Comparison of ENCODE assay signal across 14 mouse cellular contexts in the genomic region with DNA sequence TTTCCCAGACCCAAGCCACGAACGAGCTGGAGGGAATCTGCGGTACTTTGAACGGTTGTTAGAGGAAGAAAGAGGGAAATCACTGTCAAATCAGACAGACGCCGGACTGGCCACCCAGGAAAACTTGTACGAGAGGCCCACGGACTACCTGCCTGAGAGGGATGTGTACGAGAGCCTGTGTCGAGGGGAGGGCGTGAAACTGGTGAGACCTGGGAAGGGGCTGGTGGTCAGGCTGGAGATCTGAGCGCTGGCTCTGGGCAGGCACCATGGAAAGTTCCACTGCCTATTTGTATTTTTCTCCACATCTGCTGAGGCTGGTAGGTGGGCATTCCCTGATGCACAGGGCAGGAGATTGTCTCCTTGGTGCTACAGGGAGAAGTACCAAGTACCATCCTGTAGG.
"Had no signal": no experiment of that assay in that cellular context is flagged by ENCODE, and none has a peak within 500 bp of the region (broad histone marks: within the 10 kb centered on the region; RNA-seq: fewer than 3 reads in every experiment).

No protein-coding gene starts in this region.

- H3K4me1 ChIP-seq: midbrain, embryonic 10.5 days; neural tube, embryonic 12.5 days had no signal

- H3K9ac ChIP-seq: liver, embryonic 14.5 days; lung, embryonic 14.5 days; midbrain, embryonic 12.5 days; neural tube, embryonic 12.5 days; stomach, embryonic 15.5 days had no signal

- DNase-seq: lung, adult 18-20 months; lung, embryonic 14.5 days; lung, postnatal 10 days; midbrain, embryonic 14.5 days; right cerebral cortex, postnatal 14 days; thymus, adult 18-20 months; thymus, postnatal 14 days; thymus, postnatal 36 days had no signal

- H3K4me2 ChIP-seq: lung, embryonic 14.5 days; midbrain, embryonic 12.5 days; neural tube, embryonic 12.5 days; stomach, embryonic 15.5 days had no signal

- H3K27me3 ChIP-seq: midbrain, embryonic 12.5 days; neural tube, embryonic 12.5 days; stomach, embryonic 15.5 days had no signal

- H3K27ac ChIP-seq: liver, embryonic 14.5 days; midbrain, embryonic 10.5 days; midbrain, embryonic 12.5 days; neural tube, embryonic 12.5 days; stomach, embryonic 15.5 days; stomach, postnatal 0 days had no signal

- H3K36me3 ChIP-seq: midbrain, embryonic 12.5 days; neural tube, embryonic 12.5 days had no signal

- H3K9me3 ChIP-seq: midbrain, embryonic 10.5 days; midbrain, embryonic 12.5 days; neural tube, embryonic 12.5 days; stomach, embryonic 15.5 days had no signal

- H3K4me3 ChIP-seq: midbrain, embryonic 10.5 days; midbrain, embryonic 12.5 days; neural tube, embryonic 12.5 days; stomach, embryonic 15.5 days had no signal
